Mouse (Mus musculus) embryo, embryonic 10 days (tissue): Measurements from ENCODE around the gene Pde12.
"Not testable (repeated sequence)": the region's sequence is repeated elsewhere in the genome, so short reads cannot be mapped to it uniquely, and the experiment has no call there.

Experiments
- DNase-seq: peaks from one replicate; pipeline ENCODE4 v3.0.0-alpha.2; 2015; ENCODE audit warnings: low spot score

The Pde12 gene

GRCm38 (mm10) chr14:26669292-26670073, at the start of gene Pde12:
Pde12 (minus strand) TSS chr14:26669883.
- peak; percentile 93 for DNase-seq

GRCm38 (mm10) chr14:26705246-26705645, 35.6 kb upstream of the Pde12 start:
- not testable (repeated sequence) for DNase-seq

GRCm38 (mm10) chr14:26697912-26698311, 28.2 kb upstream of the Pde12 start:
- peak; percentile 39 for DNase-seq

- DNase-seq, result no peak
These were observed 23.3 kb upstream of the Pde12 start, which contains the start of gene Dnah12 for GRCm38 (mm10) chr14:26692974-26693373. Dnah12 (plus strand) TSS chr14:26693274.

GRCm38 (mm10) chr14:26691363-26691762, 21.7 kb upstream of the Pde12 start:
- no peak for DNase-seq

- DNase-seq, result no peak
These were observed 21.0 kb upstream of the Pde12 start for GRCm38 (mm10) chr14:26690727-26691126.

GRCm38 (mm10) chr14:26675791-26676190, 6.1 kb upstream of the Pde12 start:
- DNase-seq, result no peak

GRCm38 (mm10) chr14:26675371-26675770, 5.7 kb upstream of the Pde12 start:
- DNase-seq, result peak; percentile 48

GRCm38 (mm10) chr14:26674476-26675169, 4.9 kb upstream of the Pde12 start:
- not testable (repeated sequence) for DNase-seq

- DNase-seq, result not testable (repeated sequence)
These were observed 2.4 kb upstream of the Pde12 start for GRCm38 (mm10) chr14:26671870-26672615.

- DNase-seq, result no peak
These were observed 1.3 kb upstream of the Pde12 start for GRCm38 (mm10) chr14:26670964-26671363.

- DNase-seq, result peak; percentile 60
These were observed 1.1 kb downstream of the Pde12 start for GRCm38 (mm10) chr14:26668371-26669291.

GRCm38 (mm10) chr14:26667991-26668370, 1.7 kb downstream of the Pde12 start:
- no peak for DNase-seq

GRCm38 (mm10) chr14:26663851-26664250, 5.8 kb downstream of the Pde12 start:
- DNase-seq, result no peak

GRCm38 (mm10) chr14:26662488-26662887, 7.2 kb downstream of the Pde12 start:
- no peak for DNase-seq

GRCm38 (mm10) chr14:26662016-26662415, 7.7 kb downstream of the Pde12 start:
- no peak for DNase-seq

GRCm38 (mm10) chr14:26660233-26660632, 9.4 kb downstream of the Pde12 start:
- no peak for DNase-seq

- no peak for DNase-seq
These were observed 11.5 kb downstream of the Pde12 start for GRCm38 (mm10) chr14:26658178-26658577.

GRCm38 (mm10) chr14:26651901-26652300, 17.8 kb downstream of the Pde12 start:
- DNase-seq, result no peak

GRCm38 (mm10) chr14:26647811-26648210, 21.9 kb downstream of the Pde12 start:
- DNase-seq, result no peak

- no peak for DNase-seq
These were observed 23.6 kb downstream of the Pde12 start for GRCm38 (mm10) chr14:26645989-26646650.
